Mouse (Mus musculus) liver, embryonic 11.5 days (tissue): ENCODE results near the gene Dlx1. TPM values are rescaled to one million over a fixed set of nuclear protein-coding genes. Genes with fewer than 3 reads are reported as not detected.

ENCODE experiments used
- ATAC-seq: fragments of 200-750 bp; cut with Nextera tagmentation; replicated peaks from 2 replicates; pipeline ENCODE4 v1.8.0; 2017; ENCODE audit warnings: moderate number of reproducible peaks, mild to moderate bottlenecking, moderate TSS enrichment, moderate library complexity; ENCODE audit not compliant: low FRiP score
- DNase-seq: peaks from one replicate; pipeline ENCODE4 v3.0.0-alpha.2; 2017; ENCODE audit warnings: low spot score
- H3K27ac ChIP-seq: fragments of 300-500 bp; sonication (generic); 2 replicates; pipeline ENCODE4 v1.5.1; 2014; ENCODE audit warnings: mild to moderate bottlenecking, low read depth, low read length, control low read depth
- H3K27me3 ChIP-seq: fragments of 300-500 bp; sonication (generic); replicated peaks from 2 replicates; pipeline ENCODE4 v1.6.1; 2014; ENCODE audit warnings: low read length, mixed read lengths; ENCODE audit not compliant: control insufficient read depth, insufficient read depth
- H3K36me3 ChIP-seq: fragments of 300-500 bp; sonication (generic); 2 replicates; pipeline ENCODE4 v1.6.1; 2014; ENCODE audit warnings: mild to moderate bottlenecking, low read length, moderate library complexity, mixed read lengths; ENCODE audit not compliant: control insufficient read depth, insufficient read depth
- H3K4me1 ChIP-seq: fragments of 300-500 bp; sonication (generic); replicated peaks from 2 replicates; pipeline ENCODE4 v1.6.1; 2014; ENCODE audit warnings: low read length, mixed read lengths; ENCODE audit not compliant: control insufficient read depth, insufficient read depth
- H3K4me2 ChIP-seq: fragments of 300-500 bp; sonication (generic); 2 replicates; pipeline ENCODE4 v1.6.1; 2014; ENCODE audit warnings: mild to moderate bottlenecking, control low read depth, moderate library complexity
- H3K4me3 ChIP-seq: fragments of 300-500 bp; sonication (generic); 2 replicates; pipeline ENCODE4 v1.5.1; 2014; ENCODE audit warnings: low read depth, low read length, control low read depth
- H3K9ac ChIP-seq: fragments of 300-500 bp; sonication (generic); 2 replicates; pipeline ENCODE4 v1.6.1; 2014; ENCODE audit warnings: low read depth, low read length, control low read depth
- H3K9me3 ChIP-seq: fragments of 300-500 bp; sonication (generic); 2 replicates; pipeline ENCODE4 v1.6.1; 2016; ENCODE audit warnings: low read length, inconsistent platforms, mixed read lengths; ENCODE audit not compliant: control insufficient read depth
- WGBS: fragments of 180-500 bp; shearing (Covaris S2); extraction: QIAGEN DNeasy Blood & Tissue Kit; methylation state at CpG from one replicate; pipeline ENCODE4 v1.1.7; 2014; 5-methylcytosine and 5-hydroxymethylcytosine counted together
- polyA plus RNA-seq: library from polyadenylated mRNA; unstranded; fragments of >200 nt; fragmentation: Nextera tagmentation; extraction: Ambion mirVana; gene quantifications from 2 replicates; pipeline ENCODE4 v1.2.1, GENCODE M21; 2014

The Dlx1 gene
- polyA plus RNA-seq, 1 experiment from 2014 or later = 1.1 TPM

DNA sequence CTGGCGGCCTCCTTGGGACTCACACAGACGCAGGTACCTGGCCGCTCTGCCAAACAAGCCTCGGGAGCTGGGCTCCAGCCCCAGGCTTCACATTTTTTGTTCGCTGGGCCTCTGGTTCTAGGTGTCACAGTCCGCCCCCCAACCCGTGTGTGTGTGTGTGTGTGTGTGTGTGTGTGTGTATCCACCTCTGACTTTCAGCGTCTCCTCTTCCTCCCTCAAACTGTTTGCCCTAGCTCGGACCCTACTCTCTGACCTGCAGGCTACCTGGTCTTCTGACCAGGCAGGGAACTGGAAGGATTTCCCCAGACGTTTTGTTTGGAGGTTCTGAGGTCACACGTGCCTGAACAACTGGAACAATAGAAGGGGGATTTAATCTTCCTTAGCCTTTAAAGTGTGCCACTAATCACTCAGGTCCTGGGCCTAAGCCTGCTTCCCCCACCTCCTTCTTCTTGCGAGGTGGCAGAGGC is 3.2 kb downstream of the Dlx1 start:
- Histone ChIP-seq H3K4me2 (no peak overlapping the region), H3K4me1 (0 out of 2 replicates have a peak, but pooled peaks cover 6% of the 10 kb centered on the region), H3K27ac (no peak overlapping the region), H3K9ac (no peak overlapping the region), H3K4me3 (no peak overlapping the region), H3K9me3 (no peaks in the 10 kb centered on the region), H3K36me3 (no peaks in the 10 kb centered on the region), H3K27me3 (peaks cover 95% of the 10 kb centered on the region)
- DNase-seq = no peak
- 4% methylated on average over 12 of the region's 12 CpGs for WGBS
- ATAC-seq = no peak

- H3K9me3 ChIP-seq = no peaks in the 10 kb centered on the region
- H3K36me3 ChIP-seq = no peaks in the 10 kb centered on the region
- no peak overlapping the region for H3K27ac ChIP-seq
- H3K9ac ChIP-seq = no peak overlapping the region
- ATAC-seq (no peak), DNase-seq (no peak)
- no peak overlapping the region for H3K4me2 ChIP-seq
- 1% methylated on average over 43 of the region's 43 CpGs for WGBS
- 0 out of 2 replicates have a peak, but pooled peaks cover 6% of the 10 kb centered on the region for H3K4me1 ChIP-seq
- H3K4me3 ChIP-seq = no peak overlapping the region
- H3K27me3 ChIP-seq = peaks cover 95% of the 10 kb centered on the region
Measured at GRCm38 (mm10) chr2:71531990-71532970, 4.4 kb downstream of the Dlx1 start.

GRCm38 (mm10) chr2:71533094-71533493 is 5.2 kb downstream of the Dlx1 start:
- Histone ChIP-seq H3K4me2 (no peak overlapping the region), H3K27ac (no peak overlapping the region), H3K4me3 (no peak overlapping the region), H3K9me3 (no peaks in the 10 kb centered on the region), H3K4me1 (0 out of 2 replicates have a peak, but pooled peaks cover 6% of the 10 kb centered on the region), H3K9ac (no peak overlapping the region), H3K27me3 (peaks cover 96% of the 10 kb centered on the region), H3K36me3 (no peaks in the 10 kb centered on the region)
- 8% methylated on average over 5 of the region's 5 CpGs for WGBS
- ATAC-seq = no peak
- no peak for DNase-seq

GRCm38 (mm10) chr2:71534242-71535052 is 6.5 kb downstream of the Dlx1 start:
- Histone ChIP-seq H3K36me3 (no peaks in the 10 kb centered on the region), H3K27me3 (peaks cover 96% of the 10 kb centered on the region), H3K4me3 (no peak overlapping the region), H3K9ac (no peak overlapping the region), H3K4me2 (no peak overlapping the region), H3K9me3 (no peaks in the 10 kb centered on the region), H3K27ac (no peak overlapping the region), H3K4me1 (no peaks in the 10 kb centered on the region)
- ATAC-seq = no peak
- WGBS = 2% methylated on average over 20 of the region's 20 CpGs
- DNase-seq = no peak

DNA sequence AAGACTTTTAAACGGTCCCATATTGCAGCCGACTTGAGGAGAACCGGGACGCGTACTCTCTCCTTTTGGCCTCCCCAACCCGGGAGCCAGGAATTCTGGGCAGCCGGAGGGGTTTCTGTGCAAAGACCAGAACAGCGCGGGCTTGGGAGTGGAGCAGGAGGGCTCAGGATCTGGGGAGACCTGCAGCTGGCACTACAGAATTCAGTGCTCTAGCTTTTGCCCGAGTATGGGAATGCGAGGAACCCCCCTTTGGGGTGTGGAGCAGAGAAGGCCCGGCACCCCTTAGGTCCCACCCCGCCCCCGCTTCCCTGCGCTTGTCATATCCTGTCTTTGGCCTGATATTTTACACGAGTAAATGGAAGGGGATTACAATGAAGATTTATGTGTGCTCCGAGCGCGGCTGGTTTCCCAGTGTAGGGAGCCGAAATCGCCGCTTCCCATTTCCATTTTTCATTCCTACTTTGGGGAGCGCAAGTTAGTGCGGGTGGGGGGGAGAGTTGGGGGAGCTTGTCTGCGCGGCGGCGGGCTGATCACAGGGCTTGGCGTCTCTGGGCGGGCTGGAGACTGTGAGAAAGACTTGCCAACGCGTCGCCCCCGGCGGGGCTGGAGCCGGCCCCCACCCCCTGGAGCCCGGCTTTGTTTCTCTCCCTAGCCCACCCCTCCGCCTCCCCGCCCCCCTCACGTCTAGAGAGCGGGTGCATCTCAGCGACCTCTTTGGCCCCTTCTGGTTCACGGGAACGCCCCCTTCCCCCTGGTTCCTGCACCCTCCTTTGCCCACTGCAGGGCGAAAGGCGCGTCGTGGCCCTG is 12.9 kb downstream of the Dlx1 start:
- Histone ChIP-seq H3K4me3 (peak overlapping the region; percentile 19), H3K9me3 (no peaks in the 10 kb centered on the region), H3K4me2 (peak overlapping the region; percentile 30), H3K9ac (no peak overlapping the region), H3K27me3 (peaks cover 100% of the 10 kb centered on the region), H3K4me1 (peaks cover 16% of the 10 kb centered on the region), H3K27ac (no peak overlapping the region), H3K36me3 (no peaks in the 10 kb centered on the region)
- DNase-seq = no peak
- no peak for ATAC-seq
- WGBS = 2% methylated on average over 39 of the region's 48 CpGs

DNA sequence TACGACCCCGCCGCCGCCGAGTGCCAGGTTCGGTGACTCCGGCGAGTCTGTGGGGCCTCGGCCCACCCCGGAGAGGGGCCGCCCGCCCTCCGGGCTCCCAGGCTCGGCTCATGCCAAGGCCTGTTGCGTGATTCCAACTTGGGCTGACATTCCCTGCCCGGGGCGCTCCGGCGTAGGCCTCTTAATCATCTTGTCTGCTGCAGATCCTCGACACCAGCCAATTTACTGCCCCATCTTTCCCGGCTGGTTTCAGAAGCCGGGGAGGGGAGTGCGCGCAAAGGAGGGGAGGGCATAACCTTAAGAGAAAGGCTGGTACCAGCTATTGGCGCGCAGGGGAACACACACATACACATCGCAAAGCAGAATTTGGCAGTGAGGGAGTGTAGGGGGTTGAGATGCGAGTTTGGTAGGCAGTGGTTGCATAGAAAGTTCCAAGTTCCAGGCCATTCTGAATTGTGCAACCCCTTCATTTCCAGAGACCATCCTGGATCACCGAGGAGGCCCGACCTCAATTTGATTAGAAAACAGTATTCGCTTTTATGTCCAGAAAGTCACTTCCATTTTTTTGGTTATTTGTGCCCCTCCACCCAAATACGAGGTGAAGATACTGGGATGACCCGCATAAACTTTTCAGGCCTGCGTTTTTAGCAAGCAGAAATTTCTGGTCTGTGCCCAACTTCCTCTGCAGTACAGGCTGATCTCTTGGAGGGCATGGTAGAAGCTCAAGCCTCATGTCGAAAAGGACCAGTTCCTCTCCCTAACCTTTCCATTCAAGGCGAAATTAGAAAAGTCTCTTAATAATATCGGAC is 13.7 kb downstream of the Dlx1 start:
- Histone ChIP-seq H3K9ac (no peak overlapping the region), H3K9me3 (no peaks in the 10 kb centered on the region), H3K4me1 (peaks cover 24% of the 10 kb centered on the region), H3K36me3 (no peaks in the 10 kb centered on the region), H3K4me3 (peak overlapping the region; percentile 19), H3K27ac (no peak overlapping the region), H3K4me2 (peak overlapping the region; percentile 30), H3K27me3 (peaks cover 100% of the 10 kb centered on the region)
- 3% methylated on average over 37 of the region's 37 CpGs for WGBS
- no peak for ATAC-seq
- DNase-seq = no peak

DNA sequence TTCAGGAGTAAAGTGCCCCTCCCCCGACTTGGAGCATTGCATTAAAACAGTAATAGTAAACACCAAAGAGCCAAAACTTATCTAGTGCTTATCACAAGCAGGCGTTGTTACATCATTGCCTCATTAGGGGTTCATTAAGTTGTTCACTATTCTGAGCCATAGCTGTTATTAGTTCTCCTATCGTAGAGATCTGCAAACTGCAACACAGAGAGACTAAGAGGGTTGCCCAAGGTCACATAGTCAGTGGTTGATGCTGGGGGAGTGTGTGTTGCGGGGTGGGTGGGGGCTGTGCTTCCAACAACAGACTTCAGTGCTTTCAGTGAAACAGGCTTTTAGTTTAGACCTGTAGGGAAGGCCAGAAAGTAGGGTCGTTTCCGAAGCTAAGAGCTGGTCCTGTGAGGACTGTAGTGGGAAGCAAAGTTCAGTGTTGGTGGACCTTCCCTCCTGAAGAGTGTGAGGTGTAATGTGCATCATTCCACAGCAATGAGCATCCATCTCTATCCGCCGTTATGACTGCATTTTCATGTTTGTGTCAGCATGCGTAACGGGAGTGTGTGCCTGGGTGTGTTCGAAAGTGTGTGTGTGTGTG is 14.4 kb downstream of the Dlx1 start:
- H3K9me3 ChIP-seq = no peaks in the 10 kb centered on the region
- WGBS = 6% methylated on average over 11 of the region's 11 CpGs
- no peaks in the 10 kb centered on the region for H3K36me3 ChIP-seq
- H3K4me3 ChIP-seq = no peak overlapping the region
- ATAC-seq = no peak
- no peak for DNase-seq
- peaks cover 100% of the 10 kb centered on the region for H3K27me3 ChIP-seq
- H3K4me1 ChIP-seq = peaks cover 28% of the 10 kb centered on the region
- H3K27ac ChIP-seq = no peak overlapping the region
- no peak overlapping the region for H3K9ac ChIP-seq
- no peak overlapping the region for H3K4me2 ChIP-seq
